Mouse (Mus musculus): ENCODE measurements around the gene Prune1.
A peak's percentile ranks its signal among the peaks of the same experiment; 100 is the strongest.

Prune1 gene

GRCm38 (mm10) chr3:95301204-95301796 lies 19.4 kb upstream of the Prune1 start:
- no peak for DNase-seq

DNA sequence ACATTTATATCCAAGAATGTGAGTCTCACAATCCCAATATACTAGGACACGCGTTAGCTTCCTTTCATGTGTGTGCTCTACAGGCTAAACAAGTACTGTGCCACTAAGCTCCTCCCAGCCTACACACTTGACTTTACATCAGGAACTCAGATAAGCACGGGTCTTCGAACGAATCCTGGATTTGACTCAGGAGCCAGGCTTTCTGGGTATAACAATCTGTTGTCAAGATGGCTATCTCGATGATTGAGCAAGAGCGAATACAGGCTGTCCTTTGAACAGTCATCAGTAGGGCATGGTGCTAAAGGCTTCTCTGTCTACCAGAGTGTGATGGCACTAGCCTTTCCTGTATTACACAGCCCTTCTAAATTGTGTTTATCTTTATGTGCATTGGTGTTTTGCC lies 16.1 kb upstream of the Prune1 start:
- DNase-seq, result no peak

DNA sequence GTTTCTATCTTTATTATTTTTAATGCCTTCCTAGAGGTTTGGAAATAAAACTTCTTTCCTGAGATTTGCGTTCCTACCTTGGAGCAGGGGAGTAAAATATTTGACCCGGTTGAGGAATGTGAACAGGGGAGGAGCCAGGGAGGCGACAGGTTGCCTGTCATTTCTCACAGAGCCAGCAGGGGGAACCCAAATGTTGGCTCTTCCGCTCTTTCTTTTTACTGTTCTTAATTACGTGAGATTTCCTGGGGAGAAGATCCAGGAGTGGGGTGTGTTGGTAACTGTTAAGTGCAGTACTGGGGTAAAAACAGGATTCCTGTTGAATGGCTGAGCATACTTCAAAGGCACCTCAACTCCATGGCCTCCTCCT lies 14.2 kb upstream of the Prune1 start:
- peak; percentile 65 for DNase-seq

- DNase-seq, result no peak
Measured at GRCm38 (mm10) chr3:95295321-95296102, 13.6 kb upstream of the Prune1 start.

GRCm38 (mm10) chr3:95294718-95295117 lies 12.8 kb upstream of the Prune1 start:
- no peak for DNase-seq

GRCm38 (mm10) chr3:95294316-95294715 lies 12.4 kb upstream of the Prune1 start:
- no peak for DNase-seq

GRCm38 (mm10) chr3:95293537-95293936 lies 11.7 kb upstream of the Prune1 start:
- no peak for DNase-seq

- DNase-seq, result no peak
Measured at GRCm38 (mm10) chr3:95292899-95293298, 11.0 kb upstream of the Prune1 start.

DNA sequence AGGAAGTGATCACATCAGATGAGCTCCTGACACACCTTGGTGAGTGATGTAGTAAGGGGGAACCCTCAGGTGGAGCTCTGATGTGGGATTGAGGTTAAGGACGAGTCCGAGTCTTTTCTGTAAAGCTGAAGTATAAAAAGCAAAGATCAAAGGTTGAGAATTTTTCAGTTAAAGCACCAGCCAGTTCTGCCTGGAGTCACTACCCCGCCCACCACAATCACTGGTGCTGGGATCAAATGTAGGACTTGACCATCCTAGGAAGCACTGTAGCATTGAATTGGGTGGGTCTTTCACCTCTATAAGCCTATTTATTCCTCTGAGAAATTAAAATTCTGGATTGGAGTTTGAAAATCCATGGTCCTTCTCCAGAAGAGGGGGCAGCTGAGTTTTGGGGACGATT lies 9.2 kb upstream of the Prune1 start:
- no peak for DNase-seq

GRCm38 (mm10) chr3:95290156-95290555 lies 8.3 kb upstream of the Prune1 start:
- DNase-seq, result no peak

- no peak for DNase-seq
Measured at GRCm38 (mm10) chr3:95289419-95289818, 7.5 kb upstream of the Prune1 start.

- DNase-seq, result no peak
Measured at GRCm38 (mm10) chr3:95287541-95287940, 5.7 kb upstream of the Prune1 start.

- DNase-seq, result peak; percentile 20
Measured at GRCm38 (mm10) chr3:95286510-95286909, 4.6 kb upstream of the Prune1 start.

DNA sequence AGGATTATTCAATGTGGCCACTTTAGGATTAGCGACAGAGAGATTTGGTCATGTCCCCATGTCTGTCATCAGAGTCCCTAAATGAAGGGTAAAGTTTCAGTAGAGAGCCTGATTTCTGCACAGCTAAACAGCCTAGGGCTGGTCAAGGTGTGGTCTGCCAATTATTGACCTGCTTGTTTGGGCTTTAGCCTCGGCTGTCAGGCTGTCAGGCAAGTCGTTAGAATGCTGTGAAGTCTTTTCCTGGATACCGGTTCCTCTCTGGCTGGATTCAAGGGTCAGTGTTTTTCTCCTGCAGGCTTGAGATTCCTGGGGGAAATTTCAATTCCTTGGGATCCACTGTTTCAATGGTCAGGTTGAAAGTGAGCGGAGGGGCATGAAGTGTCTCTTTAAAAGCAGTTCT lies 4.1 kb upstream of the Prune1 start:
- no peak for DNase-seq

DNA sequence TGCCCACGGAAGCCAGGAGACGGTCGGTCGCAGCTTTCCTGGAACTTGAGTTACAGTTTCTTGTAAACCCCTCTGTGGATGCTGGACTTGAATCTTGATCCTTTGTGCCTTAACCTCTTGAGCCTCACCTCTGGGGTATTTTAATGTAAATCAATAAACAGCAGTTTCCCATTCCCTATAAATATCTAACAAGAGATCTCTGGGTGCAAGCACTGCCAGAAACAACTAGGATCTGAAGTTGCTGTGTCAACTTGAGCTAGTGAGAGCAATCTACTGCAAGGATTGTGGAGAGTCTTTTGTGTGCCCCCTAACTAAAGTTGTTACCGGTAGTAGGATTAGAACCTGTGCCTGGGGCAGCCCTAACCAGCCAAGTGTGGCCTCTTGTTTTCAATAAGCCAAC lies 3.5 kb upstream of the Prune1 start:
- DNase-seq, result no peak

DNA sequence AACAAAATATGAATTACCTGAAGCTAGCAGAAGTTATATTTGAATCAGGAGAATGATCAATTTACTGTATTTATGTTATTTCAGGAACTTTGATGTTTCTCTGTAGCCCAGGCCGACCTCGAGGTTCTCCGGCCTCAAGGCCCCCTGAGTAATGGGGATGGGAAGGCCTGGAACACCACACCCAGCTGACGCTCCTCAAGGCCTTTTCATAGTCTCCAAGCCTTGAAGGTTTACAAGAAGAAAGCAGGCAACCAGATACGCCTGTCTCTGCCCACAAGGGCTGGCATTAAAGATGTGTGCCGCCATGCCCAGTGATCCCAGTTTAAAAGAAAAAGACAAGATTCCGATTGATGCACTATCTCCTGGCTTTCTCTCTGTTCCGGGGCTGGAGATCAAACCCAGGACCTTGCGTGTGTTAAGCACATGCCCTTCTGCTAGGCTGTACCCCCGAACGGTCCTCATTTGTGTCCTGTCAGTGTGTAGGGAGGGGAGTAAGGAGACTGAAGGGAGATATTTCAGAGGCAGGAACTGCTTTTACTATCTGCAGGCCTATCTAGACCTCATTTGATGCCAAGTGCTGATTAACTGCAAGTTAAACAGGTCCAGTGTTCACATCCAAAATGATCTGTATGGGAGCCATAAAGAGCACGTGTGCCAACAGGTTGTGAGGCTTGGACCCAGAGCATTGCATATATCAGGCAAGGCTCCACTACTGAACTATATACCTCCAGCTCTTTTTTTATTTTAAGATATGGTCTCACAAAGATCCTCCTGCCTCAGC lies 2.8 kb upstream of the Prune1 start:
- no peak for DNase-seq

- no peak for DNase-seq
Measured at GRCm38 (mm10) chr3:95284062-95284461, 2.2 kb upstream of the Prune1 start.

DNA sequence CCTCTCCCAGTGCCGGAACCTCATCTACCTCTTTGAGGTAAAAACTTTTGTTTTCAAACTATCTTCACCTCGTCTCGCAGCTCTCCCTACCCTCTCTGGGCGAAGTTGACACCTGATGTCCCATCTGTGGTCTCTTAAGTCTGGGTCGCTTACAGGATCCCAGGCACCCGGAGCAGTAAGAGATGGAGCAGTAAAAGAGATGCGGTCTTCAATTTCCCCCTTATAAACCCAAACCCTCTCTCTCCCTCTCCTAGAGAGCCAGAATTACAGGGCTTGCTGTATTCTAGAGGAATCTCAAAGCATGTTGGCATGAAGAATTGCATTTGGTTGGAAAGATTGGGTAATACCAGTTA lies 1.7 kb upstream of the Prune1 start:
- no peak for DNase-seq

DNA sequence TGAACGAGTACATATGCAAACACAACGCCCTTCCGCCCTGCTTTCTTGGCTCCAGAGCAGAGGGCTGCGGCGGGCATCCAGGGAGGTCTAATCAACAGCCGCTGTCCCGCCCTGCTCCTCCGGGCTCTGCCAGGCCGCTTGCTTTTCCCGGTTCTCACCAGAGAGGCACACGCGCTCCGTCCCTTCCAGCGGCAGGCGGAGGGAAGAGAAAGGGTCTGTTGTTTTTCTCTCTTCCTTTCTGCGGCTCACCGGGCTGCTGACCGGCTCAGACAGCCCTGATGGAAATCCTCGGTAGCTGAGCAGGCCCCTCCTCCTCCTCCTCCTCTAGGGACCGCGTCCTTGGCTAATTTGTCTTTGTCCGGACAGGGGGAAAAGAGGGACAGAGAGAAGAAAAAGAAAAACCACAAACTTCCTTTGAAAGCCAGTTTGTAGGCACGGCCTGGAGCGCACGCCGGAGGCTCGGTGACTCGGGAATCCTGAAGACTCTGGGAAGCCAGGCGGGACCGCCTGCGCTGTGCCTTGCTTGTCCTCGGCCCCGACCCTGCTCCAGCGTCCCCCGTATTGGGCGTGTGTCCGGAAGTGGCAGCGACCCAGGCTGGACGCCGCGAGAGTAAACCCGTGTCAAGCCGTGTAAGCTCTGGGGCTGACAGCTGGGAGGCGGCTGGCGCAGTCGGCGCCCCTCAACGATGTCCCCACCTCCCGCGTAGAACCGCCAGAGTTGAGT lies 1.2 kb upstream of the Prune1 start:
- DNase-seq, result peak; percentile 82

GRCm38 (mm10) chr3:95282381-95282864 lies 547 bp upstream of the Prune1 start:
- DNase-seq, result peak; percentile 66

DNA sequence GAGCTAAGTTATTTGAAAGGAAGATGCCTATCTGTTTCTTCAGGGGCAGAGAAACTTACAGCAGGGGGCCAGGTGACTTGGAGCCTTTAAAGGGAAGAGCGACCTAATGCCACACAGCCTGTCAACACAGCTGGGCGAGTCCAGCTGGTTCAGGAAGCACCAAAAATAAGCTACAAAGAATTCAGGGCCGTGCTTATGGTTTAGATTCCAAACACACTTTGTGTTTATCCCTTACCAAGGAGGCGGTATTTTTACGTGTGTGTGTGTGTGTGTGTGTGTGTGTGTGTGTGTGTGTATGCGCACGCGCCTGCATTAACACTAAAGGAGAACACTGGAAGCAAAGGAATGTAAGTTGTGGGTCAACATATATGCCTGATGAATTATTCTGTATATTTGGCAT lies 1.1 kb downstream of the Prune1 start:
- peak; percentile 44 for DNase-seq

DNA sequence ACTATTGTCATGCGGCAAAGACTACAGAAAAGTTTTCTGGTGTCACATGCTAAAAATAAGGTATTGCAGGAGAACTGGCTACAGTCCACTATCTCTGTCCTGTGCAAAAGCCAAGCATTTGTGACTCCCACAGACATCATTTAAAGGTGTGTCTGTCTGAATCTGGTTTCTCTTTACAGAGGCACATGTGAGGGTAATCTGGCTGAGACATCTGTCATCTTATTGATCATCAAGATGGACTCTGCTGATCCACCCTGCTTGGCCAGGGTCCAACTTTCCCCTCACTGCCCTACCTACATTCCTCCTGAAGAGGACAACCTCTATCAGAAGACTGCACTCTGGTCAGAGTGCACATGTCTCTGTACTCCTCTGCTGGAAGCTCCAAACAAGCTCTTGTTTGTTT lies 4.7 kb downstream of the Prune1 start:
- DNase-seq, result no peak

GRCm38 (mm10) chr3:95276428-95276934 lies 5.4 kb downstream of the Prune1 start:
- DNase-seq, result no peak
